Mouse (Mus musculus) duodenum, adult 2 months (tissue): ENCODE data around the gene Rnd2. TPM values are rescaled to one million over a fixed set of nuclear protein-coding genes. Genes with fewer than 3 reads are reported as not detected.

Experiments used
- polyA plus RNA-seq: library from polyadenylated mRNA; depleted of rRNA; stranded (reverse); fragments of >200 nt; gene quantifications from 2 replicates; pipeline ENCODE4 v1.2.3, GENCODE M21; 2012; ENCODE audit warnings: low replicate concordance; rRNA removed

The Rnd2 gene
- 23.1 and 34.7 TPM in 2 replicates for polyA plus RNA-seq

GRCm38 (mm10) chr11:101464211-101465100, at the start of gene Rnd2:
Rnd2 (plus strand) TSS chr11:101464999.

GRCm38 (mm10) chr11:101417101-101417855, 47.5 kb upstream of the Rnd2 start, which contains the start of gene Aarsd1:
Aarsd1 (minus strand) TSS chr11:101417615.

GRCm38 (mm10) chr11:101424105-101424851, 40.5 kb upstream of the Rnd2 start, which contains the start of gene Gm27029:
Gm27029 (minus strand) TSS chr11:101424796.

GRCm38 (mm10) chr11:101424925-101425813, 39.6 kb upstream of the Rnd2 start, which contains the start of the genes Rundc1 and Ptges3l:
Rundc1 (plus strand) TSS chr11:101425085.
Ptges3l (minus strand) TSS chr11:101425333.

GRCm38 (mm10) chr11:101442127-101442693, 22.6 kb upstream of the Rnd2 start, which contains the start of gene Rpl27:
Rpl27 (plus strand) TSS chr11:101442298.

GRCm38 (mm10) chr11:101448274-101448746, 16.5 kb upstream of the Rnd2 start, which contains the start of gene Ifi35:
Ifi35 (plus strand) TSS chr11:101448407.

GRCm38 (mm10) chr11:101465869-101466551, 1.2 kb downstream of the Rnd2 start, which contains the start of gene Vat1:
Vat1 (minus strand) TSS chr11:101466230.

Other genes with a start within 250 kb of the Rnd2 start
- gene Ezh1, start 238.5 kb upstream of the Rnd2 start, polyA plus RNA-seq: 16.0 and 18.3 TPM in 2 replicates
- 30.1 and 31.9 TPM in 2 replicates for gene Ramp2, start 219.0 kb upstream of the Rnd2 start, polyA plus RNA-seq
- 87.6 and 146 TPM in 2 replicates for gene Vps25, start 211.3 kb upstream of the Rnd2 start, polyA plus RNA-seq
- 5.5 and 6.8 TPM in 2 replicates for gene Wnk4, start 204.4 kb upstream of the Rnd2 start, polyA plus RNA-seq
- gene Cntd1, start 186.0 kb upstream of the Rnd2 start, polyA plus RNA-seq: 0.22 and 0.28 TPM in 2 replicates
- gene Coa3, start 185.9 kb upstream of the Rnd2 start, polyA plus RNA-seq: 579 and 638 TPM in 2 replicates
- 87.7 and 128 TPM in 2 replicates for gene Becn1, start 162.7 kb upstream of the Rnd2 start, polyA plus RNA-seq
- gene Psme3, start 148.8 kb upstream of the Rnd2 start, polyA plus RNA-seq: 22.3 and 29.3 TPM in 2 replicates
- 5.0 TPM in 2 replicates for gene Aoc2, start 139.9 kb upstream of the Rnd2 start, polyA plus RNA-seq
- gene Aoc3, start 134.4 kb upstream of the Rnd2 start, polyA plus RNA-seq: 5.4 and 11.8 TPM in 2 replicates
- gene G6pc, start 97.4 kb upstream of the Rnd2 start, polyA plus RNA-seq: 9.9 and 11.1 TPM in 2 replicates
- 13.6 TPM in 2 replicates for gene Aarsd1, start 47.4 kb upstream of the Rnd2 start, polyA plus RNA-seq
- gene Gm27029, start 40.2 kb upstream of the Rnd2 start, polyA plus RNA-seq: 0.11 TPM in 1 of 2 replicates, not detected in the other
- gene Rundc1, start 39.9 kb upstream of the Rnd2 start, polyA plus RNA-seq: 18.1 and 22.8 TPM in 2 replicates
- gene Ptges3l, start 39.7 kb upstream of the Rnd2 start, polyA plus RNA-seq: 0.34 and 2.0 TPM in 2 replicates
- 134 and 144 TPM in 2 replicates for gene Rpl27, start 22.7 kb upstream of the Rnd2 start, polyA plus RNA-seq
- 61.7 and 136 TPM in 2 replicates for gene Ifi35, start 16.6 kb upstream of the Rnd2 start, polyA plus RNA-seq
- 170 and 324 TPM in 2 replicates for gene Vat1, start 1.2 kb downstream of the Rnd2 start, polyA plus RNA-seq
- 0.20 and 0.68 TPM in 2 replicates for gene Brca1, start 87.0 kb downstream of the Rnd2 start, polyA plus RNA-seq
- 74.9 and 83.4 TPM in 2 replicates for gene Nbr1, start 87.2 kb downstream of the Rnd2 start, polyA plus RNA-seq
- 96.7 and 179 TPM in 2 replicates for gene Tmem106a, start 117.2 kb downstream of the Rnd2 start, polyA plus RNA-seq
- not detected in 2 replicates for gene Gm11634, start 134.3 kb downstream of the Rnd2 start, polyA plus RNA-seq
- gene Rdm1, start 162.2 kb downstream of the Rnd2 start, polyA plus RNA-seq: 11.4 and 13.6 TPM in 2 replicates
- 6.5 and 16.5 TPM in 2 replicates for gene Arl4d, start 200.5 kb downstream of the Rnd2 start, polyA plus RNA-seq